Mouse (Mus musculus): ENCODE results near the gene Dnm3. TPM values are rescaled to one million over a fixed set of nuclear protein-coding genes. Genes with fewer than 3 reads are reported as not detected.

Dnm3 gene
- total and polyA plus RNA-seq, 2 experiments from 2014 or later = 56.3 to 64.7 TPM

DNA sequence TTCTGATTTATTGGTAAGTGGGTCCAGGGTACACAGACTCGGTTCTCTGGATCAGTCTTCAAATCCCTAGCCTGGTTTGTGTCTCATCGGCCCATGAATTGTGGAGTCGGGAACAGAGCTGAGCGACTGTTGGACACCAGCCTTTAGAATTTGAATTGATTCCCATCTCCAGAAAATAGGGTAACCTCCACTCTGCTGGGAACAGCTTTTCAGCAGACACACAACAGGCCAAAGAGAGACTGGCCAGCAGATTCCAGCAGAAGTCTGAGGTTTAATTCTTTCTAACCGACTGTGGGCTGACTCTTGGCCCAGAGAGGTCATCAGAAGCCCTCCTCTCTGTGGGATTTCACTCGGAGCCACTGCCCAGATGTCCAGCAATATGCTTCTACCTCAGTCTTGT is 494.4 kb downstream of the Dnm3 start:
- WGBS = 55% methylated on average over 6 of the region's 6 CpGs
- H3K27ac ChIP-seq = no peak overlapping the region
- H3K9me3 ChIP-seq (ENCODE audit: low read length) = no peaks in the 10 kb centered on the region
- no peaks in the 10 kb centered on the region for H3K27me3 ChIP-seq (ENCODE audit: insufficient read depth, low read length)
- ATAC-seq (no peak), DNase-seq (ENCODE audit: low spot score) (no peak)
- no peak overlapping the region for H3K4me3 ChIP-seq (ENCODE audit: low read length)
- H3K4me1 ChIP-seq (ENCODE audit: insufficient read depth, low read length) = no peaks in the 10 kb centered on the region
- no peak for TF ChIP-seq CTCF (IDR thresholded peaks at IDR 0.05; ENCODE audit: low read depth)
- no peaks in the 10 kb centered on the region for H3K36me3 ChIP-seq (ENCODE audit: insufficient read depth, low read length)
- H3K9ac ChIP-seq (replicated peaks; ENCODE audit: low read length) = no peak overlapping the region
- no peak overlapping the region for H3K4me2 ChIP-seq (ENCODE audit: low read depth, low read length)

GRCm38 (mm10) chr1:161980626-161981298 is 497.1 kb downstream of the Dnm3 start:
- WGBS = 86% methylated on average over 9 of the region's 9 CpGs
- TF ChIP-seq CTCF (IDR thresholded peaks at IDR 0.05; ENCODE audit: low read depth) = no peak
- no peak overlapping the region for H3K9ac ChIP-seq (replicated peaks; ENCODE audit: low read length)

DNA sequence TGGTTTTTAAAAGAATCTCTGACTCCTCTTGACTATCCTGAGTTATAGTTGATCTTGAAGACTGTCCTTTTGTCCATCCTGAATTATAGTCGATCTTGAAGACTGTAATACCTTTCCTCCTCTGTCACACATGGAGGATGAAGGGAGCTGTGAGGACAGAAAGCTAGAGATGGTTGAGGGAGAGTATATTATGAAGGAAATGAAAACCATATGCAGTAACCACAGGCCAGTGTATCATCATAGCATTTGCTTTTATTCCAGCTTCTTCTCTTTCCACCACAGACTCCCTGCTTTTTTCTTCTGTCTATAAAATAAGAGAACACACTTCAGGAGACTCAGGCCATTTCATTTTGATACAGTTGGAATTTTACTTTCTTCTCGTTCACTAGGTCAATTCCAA is 497.8 kb downstream of the Dnm3 start:
- no peak for ATAC-seq
- Histone ChIP-seq H3K4me1 (ENCODE audit: insufficient read depth, low read length) (no peaks in the 10 kb centered on the region), H3K4me2 (ENCODE audit: low read depth, low read length) (no peak overlapping the region), H3K36me3 (ENCODE audit: insufficient read depth, low read length) (no peaks in the 10 kb centered on the region), H3K27ac (no peak overlapping the region), H3K9me3 (ENCODE audit: low read length) (no peaks in the 10 kb centered on the region), H3K27me3 (ENCODE audit: insufficient read depth, low read length) (no peaks in the 10 kb centered on the region), H3K4me3 (ENCODE audit: low read length) (no peak overlapping the region), H3K9ac (replicated peaks; ENCODE audit: low read length) (no peak overlapping the region)
- TF ChIP-seq CTCF (IDR thresholded peaks at IDR 0.05; ENCODE audit: low read depth) = no peak
- no peak for DNase-seq (ENCODE audit: low spot score)
- 77% methylated on average over 2 of the region's 2 CpGs for WGBS

More at GRCm38 (mm10) chr1:161980626-161981298, 497.1 kb downstream of the Dnm3 start:
- no peaks in the 10 kb centered on the region for H3K9me3 ChIP-seq (ENCODE audit: low read length)
- DNase-seq (ENCODE audit: low spot score) (no peak), ATAC-seq (no peak)
- no peak overlapping the region for H3K4me2 ChIP-seq (ENCODE audit: low read depth, low read length)
- no peaks in the 10 kb centered on the region for H3K27me3 ChIP-seq (ENCODE audit: insufficient read depth, low read length)
- no peak overlapping the region for H3K4me3 ChIP-seq (ENCODE audit: low read length)
- H3K27ac ChIP-seq = no peak overlapping the region
- H3K36me3 ChIP-seq (ENCODE audit: insufficient read depth, low read length) = no peaks in the 10 kb centered on the region
- H3K4me1 ChIP-seq (ENCODE audit: insufficient read depth, low read length) = no peaks in the 10 kb centered on the region

DNA sequence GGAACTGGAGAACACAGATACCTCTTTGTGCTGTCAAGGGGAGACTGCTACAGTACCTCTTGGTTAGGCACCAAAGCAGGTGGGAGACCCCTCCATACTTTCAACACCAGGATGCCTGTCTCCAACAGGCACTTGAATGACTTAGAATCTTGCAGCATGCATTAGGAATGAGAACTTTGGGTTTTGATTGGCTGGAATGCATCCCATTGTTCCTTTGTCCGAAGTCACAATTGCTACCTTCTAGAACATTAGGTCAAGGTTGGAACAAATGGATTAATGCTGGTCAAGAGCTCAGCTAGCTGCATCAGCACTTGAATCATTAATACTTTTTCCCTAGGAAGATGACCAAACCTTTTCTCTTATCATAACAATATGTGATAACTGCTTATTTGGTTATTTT is 498.3 kb downstream of the Dnm3 start, which contains the start of gene 4930558K02Rik:
TSS of gene 4930558K02Rik (minus strand) at position 101 of the 400 bp plus-strand sequence.
- 55% methylated on average over 1 of the region's 1 CpGs for WGBS
- no peak for TF ChIP-seq CTCF (IDR thresholded peaks at IDR 0.05; ENCODE audit: low read depth)
- DNase-seq (ENCODE audit: low spot score) (no peak), ATAC-seq (no peak)
- H3K9me3 ChIP-seq (ENCODE audit: low read length) = no peaks in the 10 kb centered on the region
- no peak within 1 kb of the TSS for H3K4me3 ChIP-seq (ENCODE audit: low read length)
- no peak within 1 kb of the TSS for H3K4me2 ChIP-seq (ENCODE audit: low read depth, low read length)
- no peaks in the 10 kb centered on the region for H3K4me1 ChIP-seq (ENCODE audit: insufficient read depth, low read length)
- H3K27me3 ChIP-seq (ENCODE audit: insufficient read depth, low read length) = no peaks in the 10 kb centered on the region
- no peaks in the 10 kb centered on the region for H3K36me3 ChIP-seq (ENCODE audit: insufficient read depth, low read length)
- H3K9ac ChIP-seq (replicated peaks; ENCODE audit: low read length) = no peak within 1 kb of the TSS
- no peak within 1 kb of the TSS for H3K27ac ChIP-seq

GRCm38 (mm10) chr1:161978173-161978700 is 499.6 kb downstream of the Dnm3 start:
- no peaks in the 10 kb centered on the region for H3K9me3 ChIP-seq (ENCODE audit: low read length)
- no peak overlapping the region for H3K4me3 ChIP-seq (ENCODE audit: low read length)
- no peak for DNase-seq (ENCODE audit: low spot score)
- no peak overlapping the region for H3K27ac ChIP-seq
- no peaks in the 10 kb centered on the region for H3K4me1 ChIP-seq (ENCODE audit: insufficient read depth, low read length)
- no peaks in the 10 kb centered on the region for H3K36me3 ChIP-seq (ENCODE audit: insufficient read depth, low read length)
- TF ChIP-seq CTCF (IDR thresholded peaks at IDR 0.05; ENCODE audit: low read depth) = no peak
- H3K9ac ChIP-seq (replicated peaks; ENCODE audit: low read length) = no peak overlapping the region
- 90% methylated on average over 5 of the region's 5 CpGs for WGBS
- ATAC-seq = no peak
- no peaks in the 10 kb centered on the region for H3K27me3 ChIP-seq (ENCODE audit: insufficient read depth, low read length)
- H3K4me2 ChIP-seq (ENCODE audit: low read depth, low read length) = no peak overlapping the region

DNA sequence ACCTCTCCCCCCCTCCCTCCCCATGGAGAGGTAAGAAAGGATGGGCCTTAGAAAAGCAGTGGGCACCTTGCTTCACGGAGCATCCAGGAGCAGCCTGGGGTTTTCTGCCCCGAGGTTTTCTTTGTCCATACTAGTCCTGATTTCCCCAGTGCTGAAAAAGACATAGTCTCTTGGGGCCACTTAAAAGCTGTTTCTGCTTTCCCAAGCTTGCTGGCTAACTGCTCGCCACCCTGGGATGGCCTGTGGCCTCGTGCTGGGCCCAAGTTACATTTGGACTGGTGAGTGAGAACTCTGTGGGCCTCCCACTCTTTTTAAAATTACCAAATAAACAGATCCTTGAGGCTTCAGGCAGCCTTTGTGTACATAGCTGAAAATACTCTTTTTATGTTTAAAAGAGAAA is 500.5 kb downstream of the Dnm3 start:
- Histone ChIP-seq H3K4me1 (ENCODE audit: insufficient read depth, low read length) (no peaks in the 10 kb centered on the region), H3K27me3 (ENCODE audit: insufficient read depth, low read length) (no peaks in the 10 kb centered on the region), H3K4me2 (ENCODE audit: low read depth, low read length) (no peak overlapping the region), H3K4me3 (ENCODE audit: low read length) (no peak overlapping the region), H3K9ac (replicated peaks; ENCODE audit: low read length) (no peak overlapping the region), H3K36me3 (ENCODE audit: insufficient read depth, low read length) (no peaks in the 10 kb centered on the region), H3K27ac (no peak overlapping the region), H3K9me3 (ENCODE audit: low read length) (no peaks in the 10 kb centered on the region)
- DNase-seq (ENCODE audit: low spot score) (no peak), ATAC-seq (no peak)
- WGBS = 71% methylated on average over 4 of the region's 4 CpGs
- TF ChIP-seq CTCF (IDR thresholded peaks at IDR 0.05; ENCODE audit: low read depth) = no peak
